Mouse (Mus musculus) stomach, adult 2 months (tissue): Measurements from ENCODE around the gene Tdgf1. TPM values are rescaled to one million over a fixed set of nuclear protein-coding genes. Genes with fewer than 3 reads are reported as not detected.

Experiments
- polyA plus RNA-seq: library from polyadenylated mRNA; depleted of rRNA; stranded (reverse); fragments of >200 nt; gene quantifications from 2 replicates; pipeline ENCODE4 v1.2.3, GENCODE M21; 2012; rRNA removed

Tdgf1 gene
- not detected in 2 replicates for polyA plus RNA-seq

DNA sequence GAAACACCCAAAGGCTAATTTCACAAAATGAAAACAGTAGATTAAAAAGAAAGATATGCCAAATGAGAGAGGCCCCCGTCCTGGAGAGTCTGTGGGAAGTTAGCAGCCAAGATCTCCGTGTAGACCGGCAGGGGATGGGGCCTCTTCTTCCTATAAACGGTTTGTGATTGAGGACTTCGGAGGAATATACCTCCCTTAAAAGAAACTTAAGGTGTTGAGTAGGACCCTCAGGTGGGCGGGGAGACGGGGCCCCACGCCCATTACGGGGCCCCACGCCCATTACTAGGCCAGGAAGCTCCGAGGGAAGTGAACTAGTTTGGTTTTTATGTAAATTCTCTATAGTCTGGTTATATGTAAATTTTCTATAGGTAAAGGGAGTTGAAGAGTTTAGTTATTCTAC, at the start of gene Tdgf1:
TSS of gene Tdgf1 (minus strand) at position 233 of the 400 bp plus-strand sequence.

GRCm38 (mm10) chr9:110990204-110990603, 44.2 kb upstream of the Tdgf1 start, which contains the start of gene Rtp3:
TSS of gene Rtp3 (minus strand) at chr9:110990583.

GRCm38 (mm10) chr9:110951397-110951796, 5.4 kb upstream of the Tdgf1 start, which contains the start of gene Lrrc2:
TSS of gene Lrrc2 (plus strand) at chr9:110951545.

GRCm38 (mm10) chr9:110916786-110917185, 29.2 kb downstream of the Tdgf1 start, which contains the start of gene Fam240a:
TSS of gene Fam240a (minus strand) at chr9:110916861.

Other genes with a start within 250 kb of the Tdgf1 start
- 27.2 and 38.0 TPM in 2 replicates for gene Myl3, start 204.3 kb downstream of the Tdgf1 start, polyA plus RNA-seq
- gene Pth1r, start 199.0 kb downstream of the Tdgf1 start, polyA plus RNA-seq = 9.0 and 13.0 TPM in 2 replicates
- gene Prss42, start 148.0 kb downstream of the Tdgf1 start, polyA plus RNA-seq = not detected in 2 replicates
- not detected in 2 replicates for gene Prss44, start 132.2 kb downstream of the Tdgf1 start, polyA plus RNA-seq
- not detected in 2 replicates for gene Prss43, start 119.5 kb downstream of the Tdgf1 start, polyA plus RNA-seq
- gene Prss45, start 111.6 kb downstream of the Tdgf1 start, polyA plus RNA-seq = not detected in 2 replicates
- gene Prss46, start 101.7 kb downstream of the Tdgf1 start, polyA plus RNA-seq = 0.05 TPM in 1 of 2 replicates, not detected in the other
- not detected in 2 replicates for gene Prss50, start 88.2 kb downstream of the Tdgf1 start, polyA plus RNA-seq
- gene Als2cl, start 66.3 kb downstream of the Tdgf1 start, polyA plus RNA-seq = 28.8 and 29.6 TPM in 2 replicates
- 0.93 and 0.97 TPM in 2 replicates for gene Tmie, start 66.0 kb downstream of the Tdgf1 start, polyA plus RNA-seq
- not detected in 2 replicates for gene Fam240a, start 29.3 kb downstream of the Tdgf1 start, polyA plus RNA-seq
- gene Lrrc2, start 5.4 kb upstream of the Tdgf1 start, polyA plus RNA-seq = 0.02 and 0.04 TPM in 2 replicates
- gene Rtp3, start 44.4 kb upstream of the Tdgf1 start, polyA plus RNA-seq = 1.0 and 3.1 TPM in 2 replicates
- 1.4 and 3.8 TPM in 2 replicates for gene Ltf, start 73.1 kb upstream of the Tdgf1 start, polyA plus RNA-seq
- 1.3 and 1.4 TPM in 2 replicates for gene Ccrl2, start 111.4 kb upstream of the Tdgf1 start, polyA plus RNA-seq
- 2.6 and 3.8 TPM in 2 replicates for gene Lrrfip2, start 171.4 kb upstream of the Tdgf1 start, polyA plus RNA-seq